Mouse (Mus musculus): ENCODE data around the gene Pik3c2g.

Pik3c2g gene

DNA sequence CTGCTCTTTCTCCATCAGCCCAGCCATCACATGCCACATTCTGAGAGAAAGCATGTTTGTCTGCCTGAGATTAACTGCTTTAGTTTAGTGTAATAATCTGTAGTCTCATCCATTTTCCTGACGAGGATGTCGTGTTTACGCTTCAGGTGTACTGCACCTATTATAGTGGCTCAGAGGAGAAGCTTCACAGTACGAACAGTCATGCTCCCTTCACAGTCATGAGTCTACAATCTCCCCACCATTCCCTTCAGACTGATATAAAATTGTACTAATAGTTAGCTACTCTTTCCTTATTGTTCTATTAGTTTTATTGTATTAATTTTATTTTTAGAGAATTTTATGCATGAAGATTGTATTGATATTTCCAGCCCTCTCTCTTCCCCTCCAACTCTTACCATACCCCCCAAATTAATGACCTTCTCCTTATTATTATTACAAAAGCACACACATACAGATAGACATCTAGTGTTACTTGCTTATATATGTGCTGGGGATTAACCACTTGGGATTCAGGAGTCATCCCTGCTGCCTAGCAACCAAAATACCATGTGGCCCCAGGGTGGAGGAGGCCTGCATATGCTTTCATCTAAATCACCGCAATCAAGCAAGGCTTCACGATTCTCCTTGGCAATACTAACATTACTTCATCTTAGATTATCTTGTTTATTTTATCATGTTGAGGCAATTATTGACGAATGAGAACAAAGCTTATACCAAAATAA is 159.9 kb downstream of the Pik3c2g start:
- 0 out of 2 replicates have a peak, but pooled peaks cover 3% of the 10 kb centered on the region for H3K9me3 ChIP-seq (ENCODE audit: low read length)
- no peaks in the 10 kb centered on the region for H3K4me1 ChIP-seq (replicated peaks; ENCODE audit: low read depth, low read length)
- TF ChIP-seq NANOG (IDR thresholded peaks at IDR 0.05; ENCODE audit: borderline replicate concordance, low read length): no peak
- no peak for TF ChIP-seq CTCF (conservative IDR thresholded peaks at IDR 0.05; ENCODE audit: low read length)
- no peak for TF ChIP-seq POU5F1 (IDR thresholded peaks at IDR 0.05; ENCODE audit: borderline replicate concordance, low read length)
- H3K4me3 ChIP-seq (replicated peaks; ENCODE audit: low read length): no peak overlapping the region
- H3K27me3 ChIP-seq (ENCODE audit: insufficient read depth, low read length): no peaks in the 10 kb centered on the region
- no peaks in the 10 kb centered on the region for H3K36me3 ChIP-seq (ENCODE audit: insufficient read depth, low read length)

DNA sequence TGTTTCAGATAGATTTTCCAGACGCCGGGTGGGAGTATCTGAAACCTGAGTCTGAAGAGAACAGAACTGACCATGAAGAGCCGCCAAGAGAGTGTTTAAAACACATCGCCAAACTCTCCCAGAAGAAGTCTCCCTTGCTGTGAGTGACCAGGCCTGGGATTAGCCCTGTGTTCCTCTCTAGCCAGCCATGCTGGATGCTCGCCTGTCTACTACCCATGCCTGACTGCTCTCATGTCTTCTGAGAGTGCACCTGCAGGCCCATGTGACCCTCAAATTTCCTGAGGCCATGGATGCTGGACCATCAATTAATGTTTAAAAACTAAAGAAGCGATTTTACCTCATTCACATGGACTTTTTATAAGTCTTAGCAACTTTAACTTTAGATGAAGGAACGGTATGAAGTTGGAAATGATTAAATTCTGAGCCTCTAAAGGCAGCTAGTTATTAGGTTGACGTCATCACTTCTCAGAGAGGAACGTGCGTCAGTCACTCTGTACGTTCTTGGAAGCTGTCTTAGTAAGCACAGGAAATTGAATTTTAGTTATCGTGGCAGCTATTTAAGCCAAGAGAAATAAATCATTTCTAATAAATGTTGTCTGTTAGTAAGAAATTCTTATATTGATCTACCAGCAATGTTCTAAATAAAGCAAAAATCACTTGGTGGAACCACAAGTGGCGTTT is 161.2 kb downstream of the Pik3c2g start:
- Histone ChIP-seq H3K9me3 (ENCODE audit: low read length) (0 out of 2 replicates have a peak, but pooled peaks cover 3% of the 10 kb centered on the region), H3K4me1 (replicated peaks; ENCODE audit: low read depth, low read length) (no peaks in the 10 kb centered on the region), H3K36me3 (ENCODE audit: insufficient read depth, low read length) (no peaks in the 10 kb centered on the region), H3K4me3 (replicated peaks; ENCODE audit: low read length) (no peak overlapping the region), H3K27me3 (ENCODE audit: insufficient read depth, low read length) (no peaks in the 10 kb centered on the region)
- TF ChIP-seq NANOG (IDR thresholded peaks at IDR 0.05; ENCODE audit: borderline replicate concordance, low read length): no peak
- no peak for TF ChIP-seq POU5F1 (IDR thresholded peaks at IDR 0.05; ENCODE audit: borderline replicate concordance, low read length)
- no peak for TF ChIP-seq CTCF (conservative IDR thresholded peaks at IDR 0.05; ENCODE audit: low read length)

DNA sequence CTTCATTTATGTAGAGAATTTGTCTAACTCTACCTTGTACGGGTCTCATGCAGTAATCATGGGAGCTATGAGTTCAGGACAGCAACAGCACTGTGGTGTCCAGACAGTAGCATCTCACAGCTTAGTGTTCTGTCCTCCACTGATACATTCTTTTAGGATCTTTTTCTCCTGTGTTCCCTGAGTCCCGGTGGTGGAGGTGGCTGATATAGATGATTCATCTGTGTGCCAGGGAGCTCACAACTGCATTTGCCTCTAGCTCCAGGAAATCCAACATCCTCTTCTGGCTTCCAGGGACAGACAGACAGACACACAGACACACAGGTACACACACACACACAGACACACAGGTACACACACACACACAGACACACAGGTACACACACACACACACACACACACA is 163.6 kb downstream of the Pik3c2g start:
- H3K27me3 ChIP-seq (ENCODE audit: insufficient read depth, low read length): no peaks in the 10 kb centered on the region
- no peak for TF ChIP-seq CTCF (conservative IDR thresholded peaks at IDR 0.05; ENCODE audit: low read length)
- TF ChIP-seq NANOG (IDR thresholded peaks at IDR 0.05; ENCODE audit: borderline replicate concordance, low read length): no peak
- no peak for TF ChIP-seq POU5F1 (IDR thresholded peaks at IDR 0.05; ENCODE audit: borderline replicate concordance, low read length)
- H3K4me3 ChIP-seq (replicated peaks; ENCODE audit: low read length): no peak overlapping the region
- no peaks in the 10 kb centered on the region for H3K36me3 ChIP-seq (ENCODE audit: insufficient read depth, low read length)
- H3K4me1 ChIP-seq (replicated peaks; ENCODE audit: low read depth, low read length): no peaks in the 10 kb centered on the region
- peaks cover 5% of the 10 kb centered on the region; the same call in 1 of the 2 replicates for H3K9me3 ChIP-seq (ENCODE audit: low read length)

DNA sequence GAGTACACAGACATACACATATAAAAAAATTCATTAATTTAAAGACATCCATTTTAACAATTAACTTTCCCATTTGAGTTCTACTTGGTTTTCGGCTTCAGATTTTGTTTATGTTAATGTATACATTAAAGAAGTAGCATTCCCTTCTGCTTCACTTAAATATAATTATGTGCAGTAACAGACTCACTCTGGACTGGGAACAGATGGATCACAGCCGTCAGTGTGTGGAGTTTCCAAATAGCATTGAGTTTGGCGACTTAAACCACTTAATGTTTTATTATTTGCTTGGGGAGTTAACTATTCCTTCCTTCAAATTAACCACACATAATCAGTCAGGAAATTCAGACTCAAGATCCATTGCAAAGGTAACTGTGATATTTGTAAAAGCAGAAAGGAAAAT is 164.0 kb downstream of the Pik3c2g start:
- TF ChIP-seq POU5F1 (IDR thresholded peaks at IDR 0.05; ENCODE audit: borderline replicate concordance, low read length) (no peak), NANOG (IDR thresholded peaks at IDR 0.05; ENCODE audit: borderline replicate concordance, low read length) (no peak), CTCF (conservative IDR thresholded peaks at IDR 0.05; ENCODE audit: low read length) (no peak)
- no peaks in the 10 kb centered on the region for H3K4me1 ChIP-seq (replicated peaks; ENCODE audit: low read depth, low read length)
- peaks cover 5% of the 10 kb centered on the region; the same call in 1 of the 2 replicates for H3K9me3 ChIP-seq (ENCODE audit: low read length)
- no peak overlapping the region for H3K4me3 ChIP-seq (replicated peaks; ENCODE audit: low read length)
- no peaks in the 10 kb centered on the region for H3K27me3 ChIP-seq (ENCODE audit: insufficient read depth, low read length)
- H3K36me3 ChIP-seq (ENCODE audit: insufficient read depth, low read length): no peaks in the 10 kb centered on the region

DNA sequence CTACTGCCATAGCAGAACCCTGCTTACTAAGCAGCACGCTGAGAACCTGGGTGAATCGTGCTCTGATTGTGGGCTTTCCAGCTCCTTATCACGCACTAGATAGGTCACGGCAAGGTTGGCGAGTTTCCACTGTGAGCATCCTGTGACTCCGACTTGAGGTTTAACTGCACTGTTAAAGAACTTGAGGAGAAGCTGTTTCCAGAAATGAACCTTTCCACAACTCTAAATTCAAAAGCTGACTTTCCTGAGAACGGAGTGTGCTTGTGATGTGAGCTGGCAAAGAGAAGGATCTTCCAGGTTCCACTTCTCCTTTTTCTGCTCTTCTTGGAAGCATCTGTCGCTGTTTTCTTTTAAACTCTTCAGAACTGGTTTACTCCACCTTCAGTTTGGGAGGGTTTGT is 170.9 kb downstream of the Pik3c2g start:
- Histone ChIP-seq H3K27me3 (ENCODE audit: insufficient read depth, low read length) (no peaks in the 10 kb centered on the region), H3K4me3 (replicated peaks; ENCODE audit: low read length) (no peak overlapping the region), H3K4me1 (replicated peaks; ENCODE audit: low read depth, low read length) (no peaks in the 10 kb centered on the region), H3K36me3 (ENCODE audit: insufficient read depth, low read length) (no peaks in the 10 kb centered on the region), H3K9me3 (ENCODE audit: low read length) (peaks cover 5% of the 10 kb centered on the region; the same call in 1 of the 2 replicates)
- TF ChIP-seq POU5F1 (IDR thresholded peaks at IDR 0.05; ENCODE audit: borderline replicate concordance, low read length) (no peak), CTCF (conservative IDR thresholded peaks at IDR 0.05; ENCODE audit: low read length) (no peak), NANOG (IDR thresholded peaks at IDR 0.05; ENCODE audit: borderline replicate concordance, low read length) (no peak)

DNA sequence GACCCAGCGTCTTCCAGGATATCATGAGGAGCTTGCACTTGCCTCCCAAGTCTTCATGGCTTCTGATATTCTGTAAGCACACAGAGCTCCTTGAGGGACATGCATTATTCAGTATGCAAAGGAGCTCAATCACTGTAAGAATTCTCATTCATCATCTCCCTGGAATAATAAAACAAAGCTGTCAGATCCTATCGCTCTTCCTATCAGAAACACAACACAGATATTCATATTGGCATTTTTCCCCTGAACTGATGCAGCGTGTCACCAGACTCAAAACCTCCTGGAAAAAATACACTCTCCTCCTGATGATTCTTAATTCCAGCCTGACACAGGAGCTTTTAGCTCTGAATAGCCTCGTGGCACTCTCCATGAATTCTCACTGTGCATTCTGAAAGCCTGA is 174.0 kb downstream of the Pik3c2g start:
- no peaks in the 10 kb centered on the region for H3K36me3 ChIP-seq (ENCODE audit: insufficient read depth, low read length)
- TF ChIP-seq NANOG (IDR thresholded peaks at IDR 0.05; ENCODE audit: borderline replicate concordance, low read length) (no peak), POU5F1 (IDR thresholded peaks at IDR 0.05; ENCODE audit: borderline replicate concordance, low read length) (no peak)
- no peak overlapping the region for H3K4me3 ChIP-seq (replicated peaks; ENCODE audit: low read length)
- no peaks in the 10 kb centered on the region for H3K4me1 ChIP-seq (replicated peaks; ENCODE audit: low read depth, low read length)
- no peaks in the 10 kb centered on the region for H3K27me3 ChIP-seq (ENCODE audit: insufficient read depth, low read length)
- no peaks in the 10 kb centered on the region for H3K9me3 ChIP-seq (ENCODE audit: low read length)

DNA sequence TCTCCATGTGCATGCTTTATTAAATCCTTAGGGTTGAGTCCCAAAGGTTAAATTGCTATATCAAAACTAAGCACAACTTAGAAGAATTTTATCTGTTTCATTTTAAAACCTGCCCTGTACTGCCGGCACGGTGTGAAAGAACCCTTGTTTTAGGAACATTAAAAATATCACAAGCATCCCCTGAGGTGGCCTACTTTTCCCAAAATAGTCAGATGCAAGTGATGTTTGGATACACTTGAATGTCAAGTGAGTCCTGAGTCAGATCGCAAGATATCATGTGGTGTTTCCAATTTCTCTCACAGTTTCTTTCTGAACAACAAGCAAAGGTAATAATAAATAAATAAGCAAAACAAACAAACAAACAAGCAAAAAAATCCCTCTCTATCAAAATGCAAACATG is 177.4 kb downstream of the Pik3c2g start:
- no peak for TF ChIP-seq NANOG (IDR thresholded peaks at IDR 0.05; ENCODE audit: borderline replicate concordance, low read length)
- no peak for TF ChIP-seq CTCF (conservative IDR thresholded peaks at IDR 0.05; ENCODE audit: low read length)
- TF ChIP-seq POU5F1 (IDR thresholded peaks at IDR 0.05; ENCODE audit: borderline replicate concordance, low read length): no peak

DNA sequence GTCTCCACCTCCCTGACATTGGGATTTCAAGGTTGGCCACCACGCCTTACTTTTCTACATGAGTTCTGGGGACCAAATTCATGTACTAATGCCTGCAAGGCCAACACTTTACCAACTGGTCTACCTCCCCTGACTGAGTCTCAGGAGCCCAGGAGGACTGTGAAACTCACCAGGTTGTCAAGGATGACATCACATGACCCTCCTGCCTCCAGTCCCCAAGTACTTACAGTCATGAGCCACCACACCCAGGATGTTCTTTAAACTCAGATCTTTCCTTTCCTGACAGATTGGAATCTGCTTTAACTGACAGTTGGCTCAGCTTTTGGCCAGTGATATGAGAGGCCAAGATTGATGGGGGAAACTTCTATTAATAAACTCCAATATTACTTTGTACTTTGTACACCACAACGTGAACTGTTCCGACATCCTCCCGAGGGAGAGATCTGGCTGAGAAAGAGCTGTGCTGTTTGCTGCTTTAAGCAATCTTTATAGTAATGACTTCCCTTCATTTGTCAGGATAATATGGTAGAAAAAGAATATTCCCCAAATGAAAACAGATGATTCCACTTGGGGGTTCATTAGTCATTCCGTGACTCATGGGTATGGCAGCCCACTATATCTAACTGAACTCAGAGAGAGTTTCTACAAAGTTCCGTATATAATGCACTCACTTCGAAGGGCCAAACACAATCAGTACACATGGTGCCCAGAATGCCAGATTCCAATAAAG is 182.9 kb downstream of the Pik3c2g start:
- Histone ChIP-seq H3K27me3 (ENCODE audit: insufficient read depth, low read length) (no peaks in the 10 kb centered on the region), H3K9me3 (ENCODE audit: low read length) (no peaks in the 10 kb centered on the region), H3K4me3 (replicated peaks; ENCODE audit: low read length) (no peak overlapping the region), H3K36me3 (ENCODE audit: insufficient read depth, low read length) (no peaks in the 10 kb centered on the region), H3K4me1 (replicated peaks; ENCODE audit: low read depth, low read length) (no peaks in the 10 kb centered on the region)
- TF ChIP-seq CTCF (conservative IDR thresholded peaks at IDR 0.05; ENCODE audit: low read length) (no peak), POU5F1 (IDR thresholded peaks at IDR 0.05; ENCODE audit: borderline replicate concordance, low read length) (no peak), NANOG (IDR thresholded peaks at IDR 0.05; ENCODE audit: borderline replicate concordance, low read length) (no peak)

More for the DNA sequence above, 177.4 kb downstream of the Pik3c2g start:
- no peaks in the 10 kb centered on the region for H3K9me3 ChIP-seq (ENCODE audit: low read length)
- no peaks in the 10 kb centered on the region for H3K27me3 ChIP-seq (ENCODE audit: insufficient read depth, low read length)
- no peaks in the 10 kb centered on the region for H3K4me1 ChIP-seq (replicated peaks; ENCODE audit: low read depth, low read length)
- H3K4me3 ChIP-seq (replicated peaks; ENCODE audit: low read length): no peak overlapping the region
- no peaks in the 10 kb centered on the region for H3K36me3 ChIP-seq (ENCODE audit: insufficient read depth, low read length)

Measured in E14TG2a.4 (cell line).